Mouse (Mus musculus) liver (tissue): Measurements from ENCODE around the gene Rhbdl2.
A peak's percentile ranks its signal among the peaks of the same experiment; 100 is the strongest.

Source experiments
- DNase-seq: peaks from one replicate; pipeline ENCODE4 v3.0.0-alpha.2; 2020; ENCODE audit warnings: mixed read lengths

Gene Rhbdl2

DNA sequence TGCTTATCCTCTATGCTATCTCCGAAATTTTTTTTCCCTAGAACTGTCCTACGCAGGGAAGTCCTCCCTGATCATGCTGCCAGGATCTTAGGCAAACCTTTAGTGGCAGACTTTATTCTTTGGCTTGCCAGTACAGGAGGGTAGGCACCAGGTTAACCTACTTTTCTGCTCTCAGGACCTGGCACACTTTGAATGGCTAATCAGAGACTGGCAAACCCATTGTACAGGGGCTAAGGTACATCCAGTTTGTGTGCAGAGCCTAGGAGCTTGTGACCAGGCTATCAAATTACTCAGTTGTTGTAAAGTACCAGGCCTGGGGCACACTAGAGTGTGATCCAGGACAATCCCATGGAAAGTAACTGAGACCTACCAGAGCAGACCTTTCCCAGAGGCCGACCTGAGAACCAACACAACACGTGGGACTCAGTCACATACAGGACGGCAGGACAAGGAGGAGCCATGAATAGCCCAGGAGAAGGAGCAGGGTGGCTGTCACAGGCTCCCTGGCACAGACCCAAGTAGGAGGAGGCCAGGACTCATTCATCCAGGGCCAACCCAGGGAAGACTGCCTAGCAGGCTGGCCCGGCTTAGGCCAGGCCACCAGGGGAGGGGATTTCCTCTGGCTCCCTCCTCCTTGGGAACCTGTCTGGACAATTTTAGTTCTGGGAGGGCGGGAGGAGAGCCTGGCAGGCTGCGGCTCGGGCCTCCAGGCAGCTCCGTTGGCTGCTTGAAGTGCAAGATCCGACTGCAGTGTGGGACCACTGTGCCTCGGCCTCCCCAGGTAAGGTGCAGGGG is at the start of gene Rhbdl2:
Gene Rhbdl2 (plus strand): TSS at position 684 of the 795 bp plus-strand sequence.
- DNase-seq, result peak; percentile 5

DNA sequence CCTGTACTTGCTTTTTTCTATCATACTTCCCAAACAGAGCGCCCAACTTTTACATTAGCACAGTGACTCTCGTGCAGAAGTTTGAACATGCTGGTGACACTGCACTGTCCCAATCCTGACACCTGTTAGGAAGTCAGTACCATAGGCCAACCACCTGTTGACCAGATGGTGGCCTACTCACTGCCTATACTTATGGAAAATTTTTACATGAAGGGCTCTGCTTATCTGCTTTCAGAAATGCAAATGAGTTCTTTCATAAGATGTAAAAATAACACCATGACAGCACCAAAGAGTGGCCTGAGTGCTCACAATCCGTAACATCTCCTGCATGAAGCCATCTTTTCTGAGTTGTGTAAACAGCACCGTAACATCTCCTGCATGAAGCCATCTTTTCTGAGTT is 49.0 kb upstream of the Rhbdl2 start:
- DNase-seq, result no peak

DNA sequence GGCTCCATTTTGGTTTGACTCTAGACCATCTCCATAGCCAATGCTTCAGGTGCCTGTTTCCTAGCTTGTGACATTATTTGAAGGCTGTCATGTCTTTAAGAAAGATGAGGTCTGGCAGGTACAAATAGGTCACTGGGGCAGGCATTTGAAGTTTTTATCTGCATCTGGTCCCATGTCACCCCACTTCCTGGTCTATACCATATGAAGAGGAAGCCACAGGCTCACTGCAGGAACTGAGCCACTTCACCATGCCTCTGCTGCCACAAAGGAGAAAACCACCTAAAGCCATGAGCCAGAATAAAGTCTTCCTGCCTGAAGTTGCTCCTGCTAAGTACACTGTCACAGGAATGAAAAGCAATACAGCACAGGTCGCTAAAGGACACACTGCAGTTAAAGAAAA is 44.8 kb upstream of the Rhbdl2 start:
- no peak for DNase-seq

DNA sequence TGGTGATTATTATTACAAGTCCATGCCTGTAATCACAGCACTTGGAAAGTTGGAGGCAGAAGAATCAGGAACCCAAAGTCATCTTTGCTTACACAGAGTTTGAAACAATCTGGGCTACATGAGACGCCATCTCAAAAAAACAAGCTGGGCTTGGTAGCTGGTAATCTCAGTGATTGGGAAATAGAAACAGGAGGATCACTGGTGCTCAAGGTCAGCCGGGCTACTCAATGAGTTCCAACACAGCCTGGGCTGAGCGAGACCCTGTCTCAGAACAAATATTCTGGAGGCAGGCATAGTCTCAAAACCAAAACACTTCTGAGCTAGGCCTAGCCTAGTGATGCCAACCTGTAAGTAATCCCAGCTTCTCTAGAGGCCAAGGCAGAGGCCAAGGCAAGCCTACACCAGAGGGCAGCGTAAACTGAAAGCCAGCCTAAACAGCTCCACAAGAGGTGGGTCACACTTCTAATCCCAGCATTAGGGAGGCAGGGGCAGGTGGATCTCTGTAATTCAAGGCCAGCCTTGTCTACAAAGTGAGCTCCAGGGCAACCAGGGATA is 42.4 kb upstream of the Rhbdl2 start:
- no peak for DNase-seq

DNA sequence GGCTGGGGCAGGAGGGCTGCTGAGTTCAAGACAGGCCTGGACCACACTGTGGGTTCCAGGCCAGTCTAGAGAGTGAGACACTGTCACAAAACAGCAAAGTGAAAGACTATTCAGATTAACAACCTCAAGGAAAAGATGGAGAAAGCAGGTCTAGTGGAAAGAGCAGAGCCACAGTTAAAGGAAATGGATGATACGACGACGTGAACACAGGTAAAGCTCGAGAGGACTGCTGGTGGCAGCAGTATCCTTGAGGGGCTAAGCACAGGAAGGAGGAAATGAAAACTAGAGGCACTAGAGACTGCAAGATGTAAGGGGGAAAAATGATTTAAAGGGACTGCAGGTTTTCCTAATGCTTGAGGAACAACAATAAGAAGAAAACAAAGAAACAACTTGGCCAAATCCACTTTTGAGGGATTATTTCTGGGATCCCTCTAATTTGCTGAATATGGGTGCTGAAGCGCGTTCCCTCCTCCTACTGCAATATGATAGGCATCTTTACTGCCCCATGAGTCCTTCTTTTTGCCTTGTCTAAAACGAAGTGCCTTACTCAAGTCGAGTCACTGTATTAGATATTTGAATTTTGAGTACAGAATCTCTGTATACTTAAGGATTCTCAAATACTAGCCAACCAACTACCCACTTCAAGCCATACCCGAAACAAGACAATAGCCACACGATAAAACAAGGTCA is 38.8 kb upstream of the Rhbdl2 start:
- no peak for DNase-seq

DNA sequence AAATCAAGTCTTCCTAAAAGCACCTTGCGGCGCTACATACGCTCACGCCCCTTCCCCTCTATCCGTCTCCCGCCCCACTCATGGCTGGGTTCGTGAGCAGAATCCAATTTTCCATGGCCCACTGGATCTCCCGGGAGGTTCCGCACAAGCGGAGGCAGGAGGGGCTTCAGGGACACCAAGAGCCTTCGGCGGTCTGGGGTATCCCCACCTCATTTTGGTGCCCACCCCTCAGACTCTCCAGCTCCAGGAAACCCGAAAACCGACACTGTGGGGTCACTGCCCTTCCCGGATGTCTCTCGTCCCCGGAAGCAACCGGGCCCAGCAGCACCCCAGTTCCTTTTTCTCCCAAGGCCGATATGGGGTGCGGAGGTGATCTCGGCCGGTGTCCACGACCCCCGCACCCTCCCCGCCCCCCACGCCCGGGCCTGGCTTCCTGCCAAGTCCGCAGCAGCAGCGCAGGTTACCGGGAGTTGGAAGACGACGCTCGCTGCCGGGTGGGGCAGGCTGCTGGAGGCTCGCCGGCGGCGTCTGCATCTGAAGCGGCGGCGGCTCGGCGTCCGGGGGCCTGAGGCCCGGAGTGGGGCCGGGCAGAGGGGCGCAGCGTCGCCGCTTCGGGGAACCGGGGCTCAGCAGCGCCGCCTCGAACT is 38.1 kb upstream of the Rhbdl2 start:
- peak; percentile 68 for DNase-seq

DNA sequence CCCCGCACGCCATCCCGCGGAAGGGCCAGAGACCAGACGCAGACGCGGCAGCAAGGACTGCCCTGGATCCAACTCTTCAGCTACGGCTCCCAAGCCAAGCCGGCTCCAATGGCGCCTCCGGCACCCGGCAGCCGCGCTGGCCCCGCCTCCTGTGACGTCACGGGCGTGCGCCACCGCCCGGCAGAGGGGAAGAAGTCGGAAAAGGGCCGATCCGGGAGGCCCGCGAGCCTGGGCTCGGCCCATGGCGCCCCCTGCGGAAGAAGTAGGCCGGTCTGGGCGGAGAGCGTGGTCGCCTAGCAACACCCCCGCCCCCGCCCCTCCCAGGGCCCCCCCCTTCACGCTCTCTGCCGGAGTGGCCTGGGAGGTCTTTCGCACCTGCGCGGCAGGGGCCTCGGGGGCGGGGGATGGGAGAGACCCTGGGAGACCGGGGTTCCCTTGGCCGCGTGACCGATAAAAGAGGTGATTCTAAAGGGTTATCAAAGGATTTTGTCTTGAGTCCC is 37.5 kb upstream of the Rhbdl2 start, which contains the start of gene Akirin1:
Gene Akirin1 (minus strand): TSS at position 194 of the 500 bp plus-strand sequence.
- DNase-seq, result peak; percentile 97

DNA sequence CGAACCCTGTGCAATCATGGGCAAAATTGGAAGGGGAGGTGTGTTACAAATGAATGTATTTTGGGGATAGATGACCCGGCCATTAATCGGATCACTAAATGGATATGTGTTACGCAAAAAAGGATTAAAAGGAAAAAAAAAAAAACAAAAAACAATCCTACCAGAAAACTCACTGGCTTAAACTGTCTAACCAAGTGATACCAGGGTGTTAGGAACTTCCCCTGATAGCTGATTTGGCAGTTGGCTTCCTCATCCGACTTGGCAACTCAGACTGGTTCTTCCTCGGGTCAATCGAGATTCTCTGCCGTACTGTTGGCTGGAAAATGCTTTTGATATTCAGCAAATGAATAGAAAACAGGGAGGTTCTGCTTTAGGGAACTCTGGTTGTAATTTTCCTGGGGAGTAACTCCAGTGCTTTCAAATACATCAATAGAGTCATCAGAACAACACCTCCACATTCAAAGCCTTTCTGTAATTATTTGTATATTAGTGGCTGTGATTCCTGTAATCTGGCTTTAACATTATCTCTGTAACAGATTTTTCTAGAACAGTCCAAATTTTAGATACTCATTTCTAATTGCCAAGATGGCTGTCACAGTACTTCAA is 36.9 kb upstream of the Rhbdl2 start:
- DNase-seq, result no peak

DNA sequence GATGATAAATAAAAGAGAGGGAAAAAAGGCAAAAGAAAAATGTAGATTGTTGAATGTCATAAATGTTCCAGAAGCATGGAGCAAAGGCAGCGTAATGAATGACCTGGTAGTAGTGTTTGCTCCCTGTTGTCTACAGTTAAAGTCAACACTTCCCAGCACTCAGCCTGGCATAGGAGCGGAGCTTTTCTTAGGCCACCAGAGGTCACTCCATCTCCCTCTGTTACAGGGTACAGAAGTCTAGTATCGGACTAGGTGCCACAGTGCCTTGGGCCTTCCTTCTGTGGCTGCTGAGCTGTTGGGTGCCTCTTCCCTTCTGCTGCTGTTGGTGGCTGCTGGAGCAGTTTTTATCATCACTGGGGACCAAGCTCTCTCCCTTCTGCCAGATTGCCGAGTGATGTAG is 29.4 kb upstream of the Rhbdl2 start:
- no peak for DNase-seq

DNA sequence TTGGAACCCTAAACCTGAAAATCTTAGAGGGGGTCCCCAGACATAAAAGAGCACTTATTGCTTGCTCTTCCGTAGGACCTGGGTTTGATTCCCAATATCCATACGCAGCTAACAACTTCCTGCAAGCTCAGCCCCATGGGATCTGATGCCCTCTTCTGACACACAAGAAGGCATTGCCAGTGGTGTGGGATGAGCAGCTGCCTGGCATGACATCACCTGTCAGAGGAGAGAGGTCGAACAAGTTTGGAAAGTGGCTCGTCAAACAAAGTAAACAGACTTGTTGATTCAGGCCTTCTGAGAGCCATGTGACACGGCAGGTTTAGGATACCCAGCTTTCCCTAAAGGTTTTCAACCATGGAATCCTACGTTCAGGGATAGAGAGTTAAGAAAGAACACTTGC is 22.6 kb upstream of the Rhbdl2 start:
- DNase-seq, result no peak

DNA sequence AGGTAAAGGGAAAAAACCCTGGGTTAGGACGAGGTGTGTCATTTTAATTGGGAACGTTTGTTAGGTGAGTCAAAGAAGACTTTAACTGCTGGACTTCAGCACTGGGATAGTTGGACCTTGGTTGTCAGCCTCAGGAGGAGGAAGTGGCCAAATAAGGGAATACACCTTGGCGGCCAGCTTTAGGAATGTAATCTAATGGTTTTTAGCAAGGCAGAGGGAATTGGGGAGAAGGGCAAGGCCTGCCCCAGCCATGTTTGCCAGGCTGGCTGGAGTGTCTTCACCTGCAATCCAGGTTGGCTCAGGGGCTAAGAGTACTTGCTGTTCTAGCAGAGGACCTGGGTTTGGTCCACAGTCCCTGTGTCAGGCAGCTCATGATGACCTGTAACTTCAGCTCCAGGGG is 19.9 kb upstream of the Rhbdl2 start:
- DNase-seq, result no peak

DNA sequence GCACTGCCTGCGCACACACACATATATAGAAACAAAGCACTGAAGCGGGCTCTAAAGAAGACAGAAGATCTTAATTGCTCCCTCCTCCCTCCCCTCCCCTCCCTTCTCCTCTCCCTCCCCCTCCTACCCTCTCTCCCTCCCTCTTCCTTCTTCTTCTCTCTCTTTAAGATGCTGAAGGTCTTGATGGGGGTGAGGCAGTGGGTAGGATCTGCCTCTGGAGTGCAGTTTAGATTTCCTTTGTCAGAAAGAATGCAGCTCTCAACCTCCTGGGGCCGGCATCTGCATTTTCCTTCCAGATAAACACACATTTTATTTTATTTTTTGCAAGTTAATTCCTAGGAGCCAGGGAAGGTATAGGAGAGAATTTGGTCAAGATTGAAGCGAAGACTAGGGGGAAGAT is 19.4 kb upstream of the Rhbdl2 start:
- DNase-seq, result no peak

DNA sequence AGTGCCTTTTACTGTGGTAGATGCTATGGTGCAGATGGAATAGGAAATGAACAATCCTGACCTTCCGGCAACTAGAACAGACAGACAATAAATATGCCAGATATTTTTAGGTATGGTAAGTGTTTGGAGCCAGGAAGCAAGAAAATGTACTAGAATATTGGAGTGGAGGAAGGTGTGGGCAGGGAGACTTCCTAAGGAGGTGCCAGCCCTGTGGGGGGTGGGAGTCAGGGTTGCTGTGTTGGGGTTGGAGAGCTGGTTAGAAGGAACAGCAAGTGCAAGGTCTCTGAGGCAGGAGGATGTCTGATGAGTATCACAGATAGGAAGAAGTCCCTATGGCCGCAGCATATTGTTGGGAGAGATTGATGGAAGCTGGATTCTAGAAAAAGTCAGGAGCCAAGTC is 5.0 kb downstream of the Rhbdl2 start:
- DNase-seq, result no peak

DNA sequence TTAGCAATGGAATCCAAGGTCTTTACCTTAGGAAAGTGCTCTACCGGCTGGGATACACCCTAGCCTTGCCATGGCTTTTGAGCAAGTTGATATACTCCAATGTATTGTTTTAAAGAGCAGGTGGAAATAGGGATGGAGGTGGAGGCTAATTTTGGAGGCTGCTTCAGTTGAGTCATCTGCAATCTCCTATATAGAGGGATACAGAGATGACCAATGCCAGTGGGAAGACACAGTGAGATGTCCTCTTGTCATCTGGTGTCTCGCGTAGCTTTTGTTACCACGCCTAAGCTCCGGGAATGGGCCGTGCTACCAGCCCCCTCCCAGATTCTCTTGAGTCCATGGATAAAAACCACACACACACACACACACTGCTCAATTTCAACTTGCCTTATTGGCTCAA is 5.5 kb downstream of the Rhbdl2 start:
- no peak for DNase-seq

DNA sequence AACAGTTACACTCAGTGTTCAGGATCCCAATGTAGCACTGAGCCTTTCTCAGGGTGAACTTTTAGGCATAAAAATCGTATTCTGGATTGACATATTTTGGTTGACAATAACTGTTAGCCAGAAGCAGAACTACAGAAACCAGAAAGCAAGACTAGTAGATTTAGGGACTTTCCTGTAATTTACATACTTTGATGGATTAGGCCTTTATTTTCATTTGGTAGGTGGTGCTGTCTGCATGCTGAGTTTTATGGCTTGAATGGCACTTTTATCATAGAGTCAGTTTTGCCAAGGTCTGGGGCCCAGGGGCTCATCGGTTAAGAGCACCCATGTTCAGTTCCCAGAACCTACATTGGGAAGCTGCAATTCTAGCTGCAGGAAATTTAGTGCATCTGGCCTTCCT is 7.4 kb downstream of the Rhbdl2 start:
- no peak for DNase-seq

DNA sequence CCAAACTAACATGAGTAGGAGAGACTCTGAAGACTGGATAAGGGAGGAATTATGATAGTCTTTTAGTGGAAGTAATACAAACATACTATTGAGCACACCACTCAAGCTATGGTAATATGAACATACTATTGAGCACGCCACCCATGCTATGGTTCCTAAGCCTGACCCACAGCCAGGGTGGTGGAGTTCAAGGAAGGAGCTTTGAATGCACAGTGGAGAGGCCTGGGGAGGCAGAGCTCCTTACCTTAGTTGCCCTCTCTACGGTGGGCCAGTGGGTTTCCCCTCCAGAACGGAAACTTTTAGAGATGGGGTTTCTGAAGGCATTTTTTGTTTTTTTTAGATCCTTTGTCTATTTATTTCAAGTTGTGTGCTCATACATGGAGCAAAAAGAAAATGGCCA is 9.7 kb downstream of the Rhbdl2 start:
- no peak for DNase-seq

DNA sequence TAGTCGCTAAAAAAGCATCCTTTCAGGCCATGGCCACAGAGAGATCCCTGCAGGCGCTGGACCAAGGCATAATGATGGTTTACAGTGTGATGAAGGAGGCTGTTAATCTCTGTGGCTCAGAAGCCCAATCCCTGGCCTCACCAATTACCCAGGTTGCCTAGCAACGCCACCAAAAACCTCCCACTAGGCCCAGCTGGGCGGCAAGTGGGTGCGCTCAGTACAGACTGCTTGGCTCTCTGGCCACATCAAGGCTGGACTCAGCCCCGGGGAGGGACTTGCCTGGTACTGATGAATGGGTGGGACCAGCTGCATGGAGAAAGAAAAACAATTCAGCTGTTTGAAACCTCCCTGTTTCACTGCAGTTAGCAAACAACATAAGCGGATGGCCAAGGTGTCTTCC is 10.2 kb downstream of the Rhbdl2 start:
- DNase-seq, result no peak

DNA sequence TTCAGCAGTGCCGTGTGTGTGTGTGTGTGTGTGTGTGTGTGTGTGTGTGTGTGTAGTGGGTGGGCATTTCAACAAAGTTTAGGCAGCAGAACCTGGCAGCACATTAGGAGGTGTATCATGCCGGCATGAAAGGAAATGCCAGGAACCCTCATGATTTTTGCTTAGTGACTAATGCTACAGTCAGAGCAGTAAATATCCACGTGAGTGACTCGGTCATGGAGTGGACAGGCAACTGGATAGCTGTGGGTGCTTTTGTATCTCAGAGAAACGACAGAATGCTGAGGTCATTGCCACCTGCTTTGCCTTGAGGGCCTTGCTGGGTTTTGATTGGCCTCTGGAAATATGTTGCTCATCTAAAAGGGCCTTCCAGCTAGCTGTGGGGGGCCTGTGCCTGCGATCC is 16.0 kb downstream of the Rhbdl2 start:
- no peak for DNase-seq

DNA sequence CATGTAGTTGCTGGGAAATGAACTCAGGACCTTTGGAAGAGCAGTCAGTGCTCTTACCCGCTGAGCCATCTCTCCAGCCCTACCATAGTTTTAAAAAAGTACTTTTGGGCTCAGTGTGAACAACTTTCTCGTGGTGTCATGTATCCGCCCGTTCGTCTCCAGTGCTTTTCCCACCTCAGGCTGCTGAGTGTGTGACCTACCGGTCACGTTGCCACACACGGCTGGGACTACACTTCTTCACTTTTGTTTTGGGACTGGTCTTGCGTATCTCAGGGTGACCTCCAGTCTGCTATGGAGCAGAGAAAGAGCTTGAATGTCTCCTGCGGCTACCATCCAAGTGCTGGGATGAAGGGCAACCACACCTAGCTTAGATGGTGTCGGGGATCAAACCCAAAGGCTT is 20.6 kb downstream of the Rhbdl2 start:
- DNase-seq, result no peak

DNA sequence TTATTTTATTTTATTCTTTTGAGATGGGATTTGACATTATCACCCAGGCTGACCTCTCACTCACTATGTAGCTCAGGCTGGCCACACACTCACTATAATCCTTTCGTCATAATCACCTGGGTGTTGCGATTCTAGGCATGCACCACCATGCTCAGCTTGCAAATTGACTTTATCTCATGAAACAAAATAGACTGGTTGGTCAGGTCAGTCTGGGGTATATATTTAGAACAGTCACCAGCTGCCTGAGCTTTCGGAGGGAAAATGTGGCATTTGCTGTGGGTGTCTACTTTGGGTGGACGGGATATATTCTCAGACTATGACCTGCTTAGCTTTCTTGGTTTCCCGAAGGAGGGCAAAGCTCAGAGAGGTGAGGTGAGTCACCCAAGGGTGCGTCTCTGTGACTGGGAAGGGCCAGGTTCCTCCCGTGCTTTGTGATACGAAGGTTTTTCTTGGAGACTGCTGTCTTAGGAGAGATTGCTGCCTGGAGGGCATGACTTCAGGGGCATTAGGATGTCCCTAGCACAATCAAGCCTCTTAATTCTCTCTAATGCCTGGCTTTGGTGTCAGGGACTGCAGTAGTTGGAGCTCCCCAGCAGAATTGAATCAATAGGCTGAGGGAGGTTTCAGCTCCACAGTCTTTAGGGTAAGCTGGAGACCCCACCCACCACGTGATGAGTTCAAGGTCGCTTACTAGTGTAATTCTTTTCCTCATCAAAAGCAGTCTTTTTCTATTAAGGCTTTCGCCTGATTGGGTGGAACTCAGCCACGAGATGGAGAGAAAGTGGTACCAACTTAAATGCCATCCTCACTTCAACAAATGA is 23.0 kb downstream of the Rhbdl2 start:
- DNase-seq, result no peak

DNA sequence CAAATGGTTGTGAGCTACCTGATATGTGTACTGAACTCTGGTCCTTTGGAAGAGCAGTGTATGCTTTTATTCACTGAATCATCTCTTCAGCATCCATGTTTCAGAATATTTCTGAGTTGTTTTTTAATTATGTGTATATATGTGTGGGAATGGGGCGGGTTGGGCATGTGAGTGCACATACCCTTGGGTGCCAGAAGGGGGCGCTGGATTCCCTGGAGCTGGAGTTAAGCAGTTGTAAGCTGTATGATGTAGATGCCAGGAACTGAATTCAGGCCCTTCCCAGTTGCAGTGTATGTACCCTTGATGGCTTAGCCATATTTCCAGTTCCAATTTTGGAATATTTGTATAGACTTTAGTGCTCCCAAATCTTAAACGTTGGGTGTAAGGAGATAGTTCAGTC is 24.9 kb downstream of the Rhbdl2 start:
- no peak for DNase-seq

DNA sequence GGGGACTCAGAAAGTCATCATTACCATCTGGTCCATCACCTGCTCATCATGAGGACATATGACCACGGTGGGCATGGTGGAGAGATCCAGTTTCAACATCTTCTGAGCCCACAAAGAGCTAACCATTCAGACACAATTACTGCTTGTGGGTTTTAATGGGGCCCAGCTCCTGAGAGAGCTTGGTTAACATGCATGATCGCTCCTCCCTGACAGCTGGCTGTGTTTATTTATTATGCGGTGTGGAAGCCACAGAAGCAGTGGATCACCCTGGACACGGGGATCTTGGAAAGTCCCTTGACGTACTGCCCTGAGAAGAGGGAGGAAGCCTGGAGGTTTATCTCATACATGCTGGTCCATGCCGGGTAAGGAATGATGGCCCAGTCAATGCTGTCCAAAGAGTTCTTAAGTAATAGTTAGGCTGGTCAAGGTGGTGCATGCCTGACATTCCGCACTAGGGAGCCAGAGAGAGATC is 26.4 kb downstream of the Rhbdl2 start:
- no peak for DNase-seq
